In the genomic region with DNA sequence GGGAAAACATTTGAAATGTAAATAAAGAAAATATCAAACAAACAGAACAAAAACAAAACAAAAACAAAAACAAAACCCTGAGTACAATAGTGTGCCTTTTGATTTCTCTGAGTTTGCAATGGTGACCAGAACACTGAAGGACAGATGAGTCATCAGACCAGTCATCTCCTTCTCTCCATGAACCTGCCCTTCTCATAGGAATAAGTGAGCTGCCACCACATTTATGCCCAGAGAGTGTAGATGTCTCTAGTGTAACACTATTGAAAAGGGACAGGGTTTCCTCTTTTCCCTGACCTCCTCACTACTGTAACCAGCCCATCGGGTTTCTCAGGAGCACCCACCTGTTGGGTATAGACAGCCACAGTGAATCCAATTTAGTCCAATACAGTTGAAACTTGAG, we compare ENCODE assay signal across 16 mouse cellular contexts. TPM values are rescaled to one million over a fixed set of nuclear protein-coding genes. Genes with fewer than 3 reads are reported as not detected.
DNase-seq lines count a peak whose midpoint lies in the region.
"Had no signal": no experiment of that assay in that cellular context is flagged by ENCODE, and none has a peak within 500 bp of the region (broad histone marks: within the 10 kb centered on the region; RNA-seq: fewer than 3 reads in every experiment).

No protein-coding gene starts in this region.

- DNase-seq in adrenal gland, adult 2 months, result peak; percentile 19
- no peak for DNase-seq in adrenal gland, adult 8-10 months
- peak; percentile 58 for DNase-seq in 3T3-L1 (ENCODE audit: low read depth, low spot score)
- DNase-seq in Muller cell, postnatal 12 days (ENCODE audit: inconsistent ontology term), result peak; percentile 45
- no peak for DNase-seq in layer of hippocampus, adult 18-20 months (ENCODE audit: low spot score in 2 of 2)
- no peak for DNase-seq in urinary bladder, postnatal 4 days (ENCODE audit: low spot score in 2 of 2)
- DNase-seq: adrenal gland, postnatal 14 days; adrenal gland, postnatal 36 days; cerebellum, adult 11-12 months; cerebellum, adult 2 months; cerebellum, adult 9-10 months; cerebellum, postnatal 10 days; cerebellum, postnatal 25 days; forebrain, postnatal 0 days had no signal

RNA-seq across cellular contexts. Expression of a gene that starts 14.4 kb away (rescaled TPM):
- total RNA-seq in adrenal gland, adult 2 months (2021), result 10 to 100 TPM in 1 of 2 experiments, 1 to 10 TPM in 1; 9.5 to 12.2 TPM
- 2.6 and 5.1 TPM in 2 replicates for polyA plus RNA-seq in adrenal gland, adult 2 months (2012; rRNA removed)
- 10 to 100 TPM; 12.2 to 13.8 (median 13.0) TPM for total RNA-seq in adrenal gland, adult 8-10 months (2022)
- 10 to 100 TPM in 1 of 2 experiments, 1 to 10 TPM in 1; 9.0 to 11.0 TPM for total RNA-seq in layer of hippocampus, adult 18-20 months (2021)
- polyA plus RNA-seq: activated CD4-positive, CD25-positive, alpha-beta regulatory T cell, adult 4 months; G1E had no signal

Comparison
In these comparisons a context has a peak if more than half of its experiments do, and no peak if none do; other contexts are left out.
1. DNase-seq: peak in adrenal gland, adult 2 months (single experiment), 3T3-L1 (single experiment) and Muller cell, postnatal 12 days (single experiment); none in adrenal gland, adult 8-10 months (single experiment), layer of hippocampus, adult 18-20 months (0 of 2) and urinary bladder, postnatal 4 days (0 of 2).